Mouse (Mus musculus) myocyte (in vitro differentiated cells): Measurements from ENCODE around the gene Mapk10.

ENCODE experiments used
- CEBPB ChIP-seq: IDR thresholded peaks from 2 replicates; pipeline ENCODE4 v1.6.1; 2011; ENCODE audit warnings: mild to moderate bottlenecking, moderate library complexity; ENCODE audit not compliant: poor library complexity, insufficient read depth, severe bottlenecking
- E2F4 ChIP-seq: IDR thresholded peaks from one replicate; pipeline ENCODE4 v1.6.1; 2011; ENCODE audit warnings: mild to moderate bottlenecking, control low read depth, moderate library complexity; ENCODE audit not compliant: insufficient read depth
- MYOD1 ChIP-seq, 3 experiments: IDR thresholded peaks; one replicate each; pipeline ENCODE4 v1.6.1; 2011; ENCODE audit warnings: control low read depth in 2 of 3, low read depth in 2 of 3, mild to moderate bottlenecking in 2 of 3, moderate library complexity in 1 of 3; ENCODE audit not compliant: insufficient read length in 2 of 3, control insufficient read depth in 1 of 3
- MYOG ChIP-seq, 3 experiments: IDR thresholded peaks; one replicate each; pipeline ENCODE4 v1.6.1; 2011; ENCODE audit warnings: control low read depth in 2 of 3, low read depth in 2 of 3, mild to moderate bottlenecking in 2 of 3; ENCODE audit not compliant: insufficient read length in 2 of 3, control insufficient read depth in 1 of 3, insufficient read depth in 1 of 3
- POLR2A ChIP-seq: IDR thresholded peaks from one replicate; pipeline ENCODE4 v1.6.1; 2011; ENCODE audit warnings: low read depth, mild to moderate bottlenecking, control low read depth, moderate library complexity; ENCODE audit not compliant: insufficient read length
- POLR2AphosphoS2 ChIP-seq: IDR thresholded peaks from one replicate; pipeline ENCODE4 v1.6.1; 2011; ENCODE audit warnings: low read depth, control low read depth; ENCODE audit not compliant: insufficient read length
- REST ChIP-seq: IDR thresholded peaks from one replicate; pipeline ENCODE4 v1.6.1; 2011; ENCODE audit warnings: mild to moderate bottlenecking, control low read depth, moderate library complexity; ENCODE audit not compliant: insufficient read depth, insufficient read length
- TCF12 ChIP-seq: IDR thresholded peaks from one replicate; pipeline ENCODE4 v1.6.1; 2011; ENCODE audit warnings: mild to moderate bottlenecking, control low read depth; ENCODE audit not compliant: poor library complexity, insufficient read depth, severe bottlenecking
- TCF3 ChIP-seq: IDR thresholded peaks from one replicate; pipeline ENCODE4 v1.6.1; 2011; ENCODE audit warnings: low read depth, control low read depth; ENCODE audit not compliant: insufficient read length
- USF1 ChIP-seq: IDR thresholded peaks from one replicate; pipeline ENCODE4 v1.6.1; 2011; ENCODE audit warnings: low read depth, mild to moderate bottlenecking, control low read depth, moderate library complexity

GRCm38 (mm10) chr5:103184256-103184655 is 26.9 kb downstream of the Mapk10 start:
- TF ChIP-seq TCF12 = no peak
- TF ChIP-seq MYOD1 (IDR thresholded peaks at IDR 0.05; ENCODE audit: control insufficient read depth in 1 of 3, insufficient read length in 2 of 3, low read depth in 2 of 3) = no peak
- TF ChIP-seq POLR2A = no peak
- no peak for TF ChIP-seq REST
- no peak for TF ChIP-seq POLR2AphosphoS2
- no peak for TF ChIP-seq TCF3
- no peak for TF ChIP-seq CEBPB
- no peak for TF ChIP-seq USF1
- no peak for TF ChIP-seq E2F4
- TF ChIP-seq MYOG (IDR thresholded peaks at IDR 0.05; ENCODE audit: control insufficient read depth in 1 of 3, insufficient read depth in 1 of 3, insufficient read length in 2 of 3, low read depth in 2 of 3) = no peak
